Mouse (Mus musculus) right cerebral cortex, postnatal 36 days (tissue): ENCODE data around the gene B230307C23Rik.
A peak's percentile ranks its signal among the peaks of the same experiment; 100 is the strongest.
"Not testable (repeated sequence)": the region's sequence is repeated elsewhere in the genome, so short reads cannot be mapped to it uniquely, and the experiment has no call there.

Source experiments
- DNase-seq, 2 experiments: peaks; one replicate each; pipeline ENCODE4 v3.0.0; 2022; ENCODE audit warnings: low spot score in 2 of 2, mixed read lengths in 1 of 2

Gene B230307C23Rik

DNA sequence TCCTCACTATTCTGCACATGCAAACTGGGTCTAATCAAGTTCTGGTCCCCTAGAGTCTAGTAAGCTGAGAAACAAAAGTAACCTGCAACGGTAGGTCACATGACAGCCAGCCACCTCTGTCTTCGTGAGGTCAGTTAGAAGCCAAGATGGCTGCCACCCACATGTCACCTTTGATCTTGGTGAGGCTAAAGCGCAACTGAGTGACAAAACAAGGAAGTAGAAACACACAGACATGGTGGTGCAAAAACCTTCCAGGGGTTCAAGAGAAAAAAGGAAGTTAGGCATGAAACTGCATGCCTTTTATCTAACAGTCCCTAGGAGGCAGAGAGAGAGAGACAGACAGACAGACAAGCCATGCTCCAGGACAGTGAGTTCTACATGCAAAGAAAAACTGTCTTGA, 25.0 kb downstream of the B230307C23Rik start:
- DNase-seq, result no peak

DNA sequence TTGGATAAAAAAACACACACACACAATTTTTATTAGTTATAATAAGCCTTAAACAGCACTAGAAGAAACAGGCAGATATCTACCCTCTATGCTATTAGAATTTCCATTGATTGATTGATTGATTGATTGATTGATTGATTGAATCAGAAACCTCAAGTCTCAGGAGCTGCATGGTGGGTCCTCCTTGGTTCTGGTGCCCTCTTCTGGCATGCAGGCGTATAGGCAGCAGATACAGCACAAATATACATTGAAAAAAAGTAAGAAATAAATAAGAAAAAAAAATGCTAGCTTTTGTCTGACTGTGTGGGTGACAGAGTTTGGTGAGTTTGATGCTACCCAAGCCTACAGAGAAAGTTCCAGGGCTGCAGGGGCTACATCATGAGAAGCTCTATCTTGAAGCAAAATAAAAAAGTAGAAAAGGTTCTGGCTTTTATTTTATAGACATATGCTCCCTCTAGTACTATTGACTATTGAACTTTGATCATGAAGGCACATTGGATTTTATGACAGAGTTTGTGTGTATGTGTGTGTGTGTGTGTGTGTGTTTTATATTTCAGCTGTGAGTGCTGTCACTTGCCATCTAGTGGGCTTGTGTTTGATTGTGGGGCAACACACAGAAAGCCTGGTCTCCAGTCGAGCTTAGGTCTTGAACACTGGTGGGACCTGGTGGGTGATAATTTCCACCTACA, 25.7 kb downstream of the B230307C23Rik start:
- DNase-seq, result no peak

GRCm38 (mm10) chr16:98026186-98026585, 29.1 kb downstream of the B230307C23Rik start:
- not testable (repeated sequence) for DNase-seq

DNA sequence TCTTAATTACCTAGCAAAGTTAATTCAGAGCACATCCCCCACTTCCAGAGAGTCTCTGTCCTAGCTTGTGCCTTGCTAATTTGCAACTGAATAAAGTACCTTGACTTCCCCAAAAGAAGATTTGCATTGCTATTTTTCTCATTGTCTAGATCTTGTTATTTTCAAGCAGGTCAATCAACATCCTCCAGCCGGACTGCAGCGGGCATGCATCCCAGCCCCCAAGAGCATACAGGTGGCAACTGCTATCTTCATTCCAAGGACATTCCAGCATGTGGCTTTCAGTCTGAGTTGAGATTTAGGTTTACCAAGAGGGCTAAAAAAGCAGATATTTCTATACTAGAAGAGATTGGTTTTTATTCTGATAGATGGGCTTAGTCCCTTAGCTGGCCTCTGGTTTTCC, 37.9 kb downstream of the B230307C23Rik start:
- DNase-seq, result not testable (repeated sequence)

DNA sequence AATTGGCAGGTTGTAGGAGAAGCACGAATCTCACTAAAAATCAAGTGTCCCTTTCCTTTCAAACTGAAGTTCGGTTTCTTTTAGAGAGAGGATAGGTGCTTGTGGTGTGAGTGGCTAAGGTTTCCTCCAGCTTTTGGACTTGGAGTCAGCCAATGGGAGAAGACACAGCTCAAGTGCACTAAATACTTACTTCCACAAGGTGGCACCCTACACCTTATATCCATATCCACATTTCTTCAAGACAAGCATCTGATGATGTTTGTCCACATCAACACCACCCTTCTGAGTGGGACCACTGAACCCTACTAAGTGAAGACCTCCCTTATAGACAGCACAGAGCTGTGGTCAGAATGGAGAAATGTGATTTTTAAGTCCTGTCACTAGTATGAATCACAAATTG, 44.6 kb downstream of the B230307C23Rik start:
- peak in 1 of 2 experiments; percentile 7 for DNase-seq

DNA sequence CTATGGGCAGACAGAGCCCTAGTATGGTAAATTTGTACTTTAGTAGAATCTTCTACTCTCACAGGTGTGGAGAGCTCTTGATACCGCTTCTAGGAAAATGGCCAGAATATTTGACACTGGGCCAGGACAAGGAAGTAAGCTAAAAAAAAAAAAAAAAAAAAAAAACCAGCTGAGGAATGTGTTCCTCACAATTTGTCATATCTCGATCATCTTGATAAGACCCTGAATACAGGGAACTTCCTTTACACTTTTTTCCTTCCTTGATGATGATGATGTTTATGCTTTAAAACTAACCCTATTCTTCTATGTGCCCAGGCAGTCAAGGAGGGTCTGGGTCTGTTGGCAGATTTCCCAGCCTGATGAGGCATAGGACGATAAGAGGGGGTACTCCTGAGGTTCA, 82.3 kb downstream of the B230307C23Rik start:
- not testable (repeated sequence) for DNase-seq

GRCm38 (mm10) chr16:98081140-98081539, 84.0 kb downstream of the B230307C23Rik start:
- DNase-seq, result not testable (repeated sequence)
